Mouse (Mus musculus) brown adipose tissue, adult 24 weeks (tissue): ENCODE data around the gene Faf1. TPM values are rescaled to one million over a fixed set of nuclear protein-coding genes. Genes with fewer than 3 reads are reported as not detected.

ENCODE experiments used
- H3K27ac ChIP-seq: fragments of 200-500 bp; replicated peaks from 2 replicates; pipeline ENCODE4 v1.5.1; 2012; ENCODE audit warnings: low read depth, mild to moderate bottlenecking, low read length
- H3K4me1 ChIP-seq: fragments of 200-500 bp; 2 replicates; pipeline ENCODE4 v1.6.1; 2012; ENCODE audit warnings: low read length, mixed read lengths; ENCODE audit not compliant: control insufficient read depth, insufficient read depth, insufficient read length
- H3K4me3 ChIP-seq: fragments of 200-500 bp; 2 replicates; pipeline ENCODE4 v1.5.1; 2012; ENCODE audit warnings: low read depth, mild to moderate bottlenecking, low read length, moderate library complexity; ENCODE audit not compliant: insufficient read depth
- polyA plus RNA-seq: library from polyadenylated mRNA; stranded (reverse); fragments of >200 nt; gene quantifications from 2 replicates; pipeline ENCODE4 v1.2.4, GENCODE M21; 2012; ENCODE audit not compliant: missing spikeins, insufficient read depth, insufficient read length

The Faf1 gene
- polyA plus RNA-seq, 1 experiment = 26.6 TPM

- Histone ChIP-seq H3K4me3 (no peak overlapping the region), H3K4me1 (peaks cover 6% of the 10 kb centered on the region; the same call in 1 of the 2 replicates), H3K27ac (no peak overlapping the region)
Observed at GRCm38 (mm10) chr4:109973991-109974654, 297.7 kb downstream of the Faf1 start.

DNA sequence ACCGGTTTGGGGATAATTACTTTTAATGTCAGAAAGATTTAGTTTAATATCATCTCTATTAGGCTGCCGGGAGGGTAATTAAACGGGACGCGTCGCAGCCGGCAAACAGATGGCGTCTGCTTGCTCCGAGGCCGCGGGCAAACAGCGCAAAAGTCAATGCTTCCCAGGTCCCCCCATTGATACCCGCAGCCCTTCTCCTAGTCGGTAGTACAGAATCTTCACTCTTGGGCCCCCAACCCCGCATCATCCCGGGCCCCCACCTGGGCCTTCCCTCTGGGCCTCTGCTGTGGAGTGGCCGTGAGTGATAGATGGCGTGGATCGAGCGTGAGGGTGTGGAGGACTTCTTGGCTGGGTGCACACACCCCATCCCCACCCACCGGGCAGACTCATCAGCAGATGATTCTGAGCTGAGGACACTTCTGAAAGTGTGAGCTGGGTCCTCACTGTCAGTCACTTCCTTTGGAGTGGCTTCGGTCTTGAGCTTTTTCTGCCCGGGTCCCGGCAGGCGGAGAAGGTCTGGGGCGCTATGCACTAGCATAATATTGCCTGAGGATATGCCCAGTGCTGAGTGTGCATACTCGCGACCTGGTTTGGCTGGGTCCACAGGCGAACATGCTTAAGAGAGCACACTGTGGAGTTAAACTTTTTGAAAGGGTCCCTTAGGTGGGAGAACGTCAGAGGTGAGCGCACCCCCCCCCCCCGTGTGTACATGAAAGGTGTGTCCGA lies 298.4 kb downstream of the Faf1 start:
- Histone ChIP-seq H3K27ac (no peak overlapping the region), H3K4me3 (no peak overlapping the region), H3K4me1 (peaks cover 6% of the 10 kb centered on the region; the same call in 1 of the 2 replicates)

DNA sequence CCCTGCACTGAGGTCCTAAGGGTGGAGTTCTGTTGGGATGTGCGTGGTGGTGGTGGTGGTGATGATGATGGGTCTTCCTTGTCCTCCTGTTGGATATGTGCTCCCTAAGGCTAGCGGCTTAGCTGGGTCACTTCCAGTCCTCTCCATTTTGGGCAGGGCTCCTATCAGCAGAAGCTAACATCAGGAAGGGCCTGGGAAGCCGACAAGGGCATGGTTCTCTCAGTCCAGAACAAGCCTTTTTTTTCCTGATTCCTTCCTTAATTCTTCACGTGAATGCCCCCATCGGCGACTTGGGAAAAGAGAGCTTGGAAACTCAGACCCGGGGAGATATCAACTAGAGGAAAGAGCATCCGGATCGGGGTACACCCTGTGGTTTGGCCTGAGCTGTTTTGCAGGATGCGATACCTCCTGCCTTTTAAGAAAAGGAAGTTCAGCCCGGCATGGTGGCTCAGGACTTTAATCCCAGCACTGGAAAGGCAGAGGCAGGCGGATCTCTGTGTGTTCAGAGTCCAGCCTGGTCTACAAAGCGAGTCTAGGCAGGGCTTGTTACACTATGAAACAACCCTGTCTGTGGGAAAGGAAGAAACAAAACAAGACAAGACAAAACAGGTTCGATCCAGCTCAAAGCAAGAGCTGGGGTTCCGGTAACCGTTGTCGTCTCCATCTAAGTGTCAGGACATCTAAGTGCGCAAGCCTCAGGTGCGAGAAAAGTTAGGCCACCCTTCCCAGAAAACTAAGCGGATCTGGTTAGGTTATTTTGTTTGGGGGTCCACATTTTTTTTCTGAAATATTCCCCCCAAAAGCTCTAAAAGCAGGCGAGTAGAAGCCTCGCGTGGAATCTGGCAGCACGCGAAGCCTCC lies 299.2 kb downstream of the Faf1 start:
- Histone ChIP-seq H3K4me3 (no peak overlapping the region), H3K27ac (no peak overlapping the region), H3K4me1 (peaks cover 6% of the 10 kb centered on the region; the same call in 1 of the 2 replicates)

- Histone ChIP-seq H3K4me3 (no peak overlapping the region), H3K27ac (no peak overlapping the region), H3K4me1 (peaks cover 6% of the 10 kb centered on the region; the same call in 1 of the 2 replicates)
Observed at GRCm38 (mm10) chr4:109976273-109977147, 300.1 kb downstream of the Faf1 start.

- H3K4me3 ChIP-seq = peak within 1 kb of the TSS; percentile 11
- H3K27ac ChIP-seq = no peak within 1 kb of the TSS
- peaks cover 6% of the 10 kb centered on the region; the same call in 1 of the 2 replicates for H3K4me1 ChIP-seq
Observed at GRCm38 (mm10) chr4:109977148-109978067, 301.0 kb downstream of the Faf1 start, which contains the start of gene Dmrta2. Dmrta2 (plus strand) TSS chr4:109978053.

DNA sequence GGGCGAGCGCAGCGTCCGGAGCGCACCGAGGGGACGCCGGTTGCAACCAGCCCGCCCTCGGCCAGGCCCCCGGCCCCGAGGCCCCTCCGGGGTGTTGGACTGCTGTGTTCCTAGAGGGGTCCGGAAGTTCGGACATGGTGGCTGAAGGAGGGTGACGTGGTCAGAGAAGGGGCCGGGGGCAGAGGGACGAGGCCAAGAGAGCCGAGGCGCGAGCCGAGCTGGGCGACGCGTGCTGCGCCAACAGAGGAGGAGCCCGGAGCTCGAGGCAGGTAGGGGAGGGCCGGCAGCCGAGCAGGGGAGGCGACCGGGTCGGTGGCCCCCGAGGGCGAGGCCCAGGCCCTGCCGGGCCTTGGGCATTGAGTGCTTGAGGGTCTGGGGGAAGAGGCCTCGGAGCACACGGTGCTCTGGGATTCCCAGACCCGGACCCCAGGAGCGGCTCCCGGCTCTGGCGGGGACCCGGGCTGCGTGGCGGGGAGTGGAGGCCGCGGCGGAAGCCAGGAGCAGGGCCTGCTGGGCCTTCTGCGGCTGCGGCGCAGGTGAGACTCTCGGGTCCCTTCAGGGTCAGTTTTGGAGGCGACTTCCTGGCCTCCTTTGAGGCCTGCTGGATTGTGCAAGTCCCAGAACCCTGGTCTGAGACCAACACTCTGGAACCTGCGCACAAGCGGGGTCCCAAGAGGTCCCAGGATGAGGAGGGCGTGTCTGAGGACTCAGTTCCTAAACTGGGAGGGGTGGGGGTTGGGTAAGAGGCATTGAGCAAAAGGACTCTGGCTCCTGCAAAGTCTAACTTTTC lies 301.9 kb downstream of the Faf1 start:
- Histone ChIP-seq H3K27ac (no peak overlapping the region), H3K4me3 (peak overlapping the region; percentile 11), H3K4me1 (peaks cover 6% of the 10 kb centered on the region; the same call in 1 of the 2 replicates)

DNA sequence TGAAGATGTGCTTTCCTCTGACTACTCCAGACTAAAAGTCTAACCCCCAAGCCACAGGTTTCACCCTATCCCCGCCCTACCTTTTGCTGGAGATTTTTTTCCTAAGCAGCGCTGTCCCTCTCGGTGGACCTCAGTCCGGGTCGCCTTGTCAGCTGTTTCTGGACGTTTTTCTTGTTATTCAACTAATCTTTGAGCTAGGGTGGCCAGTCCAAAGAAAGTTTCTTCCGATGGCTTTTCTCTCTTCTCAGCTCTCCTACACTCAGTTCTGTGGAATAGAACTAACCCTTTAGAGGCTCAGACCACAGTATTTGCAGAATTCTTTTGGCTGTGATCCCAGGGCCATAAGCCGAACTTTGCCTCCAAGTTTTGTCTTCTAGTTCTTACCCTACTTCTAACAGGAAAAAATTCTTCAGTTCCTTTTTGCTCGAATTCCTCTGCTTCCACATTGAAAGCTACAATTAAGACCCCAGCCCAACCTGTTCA lies 302.5 kb downstream of the Faf1 start:
- H3K4me3 ChIP-seq = 0 out of 2 replicates have a peak overlapping the region, but pooled peaks have one; percentile 11
- H3K27ac ChIP-seq = no peak overlapping the region
- peaks cover 12% of the 10 kb centered on the region; the same call in 1 of the 2 replicates for H3K4me1 ChIP-seq

DNA sequence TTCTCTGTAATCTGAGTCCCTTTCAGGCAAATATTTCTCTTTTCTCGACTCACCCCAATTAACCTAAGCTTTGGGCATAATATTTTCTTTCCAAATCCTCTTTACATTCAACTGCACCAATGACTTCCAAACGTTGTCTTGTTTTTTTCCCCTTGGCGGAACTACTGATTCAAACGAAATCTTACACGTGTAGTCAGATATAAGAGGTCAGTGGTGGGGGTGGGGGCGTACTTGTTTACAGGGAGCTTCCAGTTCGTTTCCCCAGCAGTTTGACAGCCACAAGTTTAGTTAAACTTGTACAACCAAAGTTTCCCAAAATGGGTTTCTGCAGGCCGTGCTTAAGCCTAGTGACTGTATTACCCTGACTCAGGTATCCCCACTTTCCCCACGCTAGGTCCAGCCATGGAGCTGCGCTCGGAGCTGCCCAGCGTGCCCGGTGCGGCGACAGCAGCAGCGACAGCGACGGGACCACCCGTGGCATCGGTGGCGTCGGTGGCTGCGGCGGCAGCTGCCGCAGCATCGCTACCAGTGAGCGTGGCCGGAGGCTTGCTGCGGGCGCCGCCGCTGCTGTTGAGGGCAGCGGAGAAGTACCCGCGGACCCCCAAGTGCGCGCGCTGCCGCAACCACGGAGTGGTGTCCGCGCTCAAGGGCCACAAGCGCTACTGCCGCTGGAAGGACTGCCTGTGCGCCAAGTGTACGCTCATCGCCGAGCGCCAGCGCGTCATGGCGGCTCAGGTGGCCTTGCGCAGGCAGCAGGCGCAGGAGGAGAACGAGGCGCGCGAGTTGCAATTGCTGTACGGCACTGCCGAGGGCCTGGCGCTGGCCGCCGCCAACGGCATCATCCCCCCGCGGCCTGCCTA lies 303.3 kb downstream of the Faf1 start:
- Histone ChIP-seq H3K4me3 (no peak overlapping the region; the same call in 1 of the 2 replicates), H3K27ac (no peak overlapping the region), H3K4me1 (peaks cover 13% of the 10 kb centered on the region; the same call in 1 of the 2 replicates)

DNA sequence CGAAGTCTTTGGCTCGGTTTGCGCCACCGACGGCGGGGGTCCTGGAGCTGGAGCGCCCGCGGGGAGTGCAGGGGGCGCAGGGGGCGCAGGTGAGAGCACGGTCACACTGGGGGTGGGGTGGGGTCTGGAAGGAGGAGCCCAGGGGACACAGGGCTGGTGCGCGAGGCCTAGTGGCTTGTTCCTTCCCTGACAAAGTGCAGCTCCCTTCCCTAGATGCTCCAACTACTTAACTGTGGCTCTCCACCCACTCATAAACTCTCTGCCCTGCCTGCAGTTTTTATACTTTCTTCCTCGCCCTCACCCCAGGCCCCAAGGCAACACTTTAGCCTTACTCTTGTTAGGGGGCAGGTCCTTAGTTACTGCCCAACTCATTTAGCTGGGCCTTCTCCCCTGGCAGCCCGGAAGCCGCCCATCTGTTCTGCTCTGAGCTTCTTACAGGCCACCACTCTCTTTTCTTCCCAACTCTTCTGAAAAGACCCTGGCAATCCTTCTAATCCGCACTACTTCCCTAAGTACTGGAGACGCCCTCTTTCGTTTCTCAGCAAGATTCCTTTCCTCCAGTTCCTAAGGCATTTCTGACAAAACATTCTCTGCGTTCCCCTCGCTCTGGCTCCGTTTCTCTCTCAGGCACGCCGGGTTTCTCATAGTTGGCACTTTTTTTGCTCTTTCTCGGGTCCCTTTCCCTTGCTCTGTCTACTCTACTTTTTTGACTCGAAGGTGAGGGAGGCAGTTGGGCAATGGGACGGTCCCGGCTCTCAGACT lies 304.1 kb downstream of the Faf1 start:
- Histone ChIP-seq H3K4me3 (no peak overlapping the region), H3K27ac (no peak overlapping the region), H3K4me1 (peaks cover 13% of the 10 kb centered on the region; the same call in 1 of the 2 replicates)

DNA sequence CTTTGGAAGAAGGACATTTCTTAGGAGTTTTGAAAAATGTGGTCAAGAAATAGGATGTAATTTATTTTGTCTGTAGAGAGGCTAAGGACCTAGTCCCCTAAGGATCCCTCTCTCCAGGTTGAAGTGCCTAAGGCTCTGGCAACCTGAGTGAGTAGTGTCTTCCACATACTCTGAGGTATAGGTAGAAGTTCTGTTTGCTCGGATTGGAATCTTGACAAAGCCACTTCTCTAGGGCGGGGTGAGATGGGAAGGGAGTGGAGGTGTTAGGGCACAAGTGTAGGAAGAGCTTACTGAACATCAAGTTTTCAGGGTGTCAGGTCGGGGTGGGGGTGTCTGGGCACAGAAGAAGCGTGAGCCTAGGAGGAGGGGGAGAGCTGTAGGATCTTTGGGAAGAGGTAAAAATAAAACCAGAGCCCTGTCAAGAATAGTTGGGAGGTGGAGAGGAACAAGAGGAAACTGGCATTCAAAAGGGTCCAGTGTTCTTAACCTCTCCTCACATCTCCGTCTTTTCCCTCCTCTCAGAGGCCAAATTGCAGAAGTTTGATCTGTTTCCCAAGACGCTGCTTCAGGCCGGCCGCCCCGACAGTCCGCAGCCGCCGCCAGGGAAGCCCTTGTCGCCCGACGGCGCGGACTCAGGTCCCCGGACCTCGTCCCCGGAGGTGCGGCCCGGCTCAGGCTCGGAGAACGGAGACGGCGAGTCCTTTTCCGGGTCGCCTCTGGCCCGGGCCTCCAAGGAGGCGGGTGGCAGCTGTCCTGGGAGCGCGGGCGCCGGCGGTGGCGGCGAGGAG lies 304.9 kb downstream of the Faf1 start:
- Histone ChIP-seq H3K27ac (no peak overlapping the region), H3K4me3 (peak overlapping the region; percentile 34; the same call in 1 of the 2 replicates), H3K4me1 (peaks cover 13% of the 10 kb centered on the region; the same call in 1 of the 2 replicates)
